Mouse (Mus musculus): ENCODE results near the gene Mecom. TPM values are rescaled to one million over a fixed set of nuclear protein-coding genes. Genes with fewer than 3 reads are reported as not detected.

The Mecom gene
- total RNA-seq, 1 experiment, result 2.3 TPM

GRCm38 (mm10) chr3:30504561-30504960, 43.2 kb downstream of the Mecom start:
- Histone ChIP-seq H3K4me3 (ENCODE audit: insufficient read depth in 1 of 2, low read depth in 1 of 2, low read length in 2 of 2, poor library complexity in 1 of 2, severe bottlenecking in 1 of 2) (no peak overlapping the region), H3K4me1 (ENCODE audit: control insufficient read depth in 2 of 2, insufficient read depth in 2 of 2, low read length in 2 of 2, poor library complexity in 1 of 2) (no peaks in the 10 kb centered on the region)

GRCm38 (mm10) chr3:30503821-30504220, 44.0 kb downstream of the Mecom start:
- in situ Hi-C loops (cut with MboI; ENCODE audit: low sequenced_read_pairs in 2 of 2, unreplicated experiment in 2 of 2), result loop anchor here (10.0 to 25.0 kb wide), 2 partner anchors 489 to 492 kb away; no protein-coding TSS in a partner anchor
- Histone ChIP-seq H3K4me1 (ENCODE audit: control insufficient read depth in 2 of 2, insufficient read depth in 2 of 2, low read length in 2 of 2, poor library complexity in 1 of 2) (no peaks in the 10 kb centered on the region), H3K27ac (ENCODE audit: insufficient read depth, low read depth, low read length, poor library complexity, severe bottlenecking) (no peak overlapping the region), H3K9me3 (ENCODE audit: control insufficient read depth, insufficient read depth, low read depth, low read length) (no peaks in the 10 kb centered on the region), H3K4me3 (ENCODE audit: insufficient read depth in 1 of 2, low read depth in 1 of 2, low read length in 2 of 2, poor library complexity in 1 of 2, severe bottlenecking in 1 of 2) (no peak overlapping the region), H3K36me3 (ENCODE audit: control insufficient read depth, insufficient read depth, low read length, poor library complexity, severe bottlenecking) (no peaks in the 10 kb centered on the region), H3K9ac (ENCODE audit: insufficient read depth, low read depth, low read length, poor library complexity, severe bottlenecking) (no peak overlapping the region)
- DNase-seq (ENCODE audit: low read depth, low spot score), result no peak
- TF ChIP-seq HCFC1 (IDR thresholded peaks at IDR 0.05; ENCODE audit: borderline replicate concordance, insufficient read depth, low read length) (no peak), CHD2 (IDR thresholded peaks at IDR 0.05; ENCODE audit: low read depth, low read length) (no peak), ZC3H11A (IDR thresholded peaks at IDR 0.05; ENCODE audit: borderline replicate concordance, low read depth, low read length) (no peak), ZNF384 (IDR thresholded peaks at IDR 0.05; ENCODE audit: low read depth, low read length) (no peak), MAFK (IDR thresholded peaks at IDR 0.05; ENCODE audit: insufficient read depth, low read depth, low read length) (no peak)

More at GRCm38 (mm10) chr3:30504561-30504960, 43.2 kb downstream of the Mecom start:
- Histone ChIP-seq H3K9me3 (ENCODE audit: control insufficient read depth, insufficient read depth, low read depth, low read length) (no peaks in the 10 kb centered on the region), H3K36me3 (ENCODE audit: control insufficient read depth, insufficient read depth, low read length, poor library complexity, severe bottlenecking) (no peaks in the 10 kb centered on the region), H3K27ac (ENCODE audit: insufficient read depth, low read depth, low read length, poor library complexity, severe bottlenecking) (no peak overlapping the region), H3K9ac (ENCODE audit: insufficient read depth, low read depth, low read length, poor library complexity, severe bottlenecking) (no peak overlapping the region)
- no peak for TF ChIP-seq HCFC1 (IDR thresholded peaks at IDR 0.05; ENCODE audit: borderline replicate concordance, insufficient read depth, low read length)
- no peak for TF ChIP-seq MAFK (IDR thresholded peaks at IDR 0.05; ENCODE audit: insufficient read depth, low read depth, low read length)
- TF ChIP-seq ZC3H11A (IDR thresholded peaks at IDR 0.05; ENCODE audit: borderline replicate concordance, low read depth, low read length), result no peak
- no peak for TF ChIP-seq CHD2 (IDR thresholded peaks at IDR 0.05; ENCODE audit: low read depth, low read length)
- no peak for DNase-seq (ENCODE audit: low read depth, low spot score)
- in situ Hi-C loops (cut with MboI; ENCODE audit: low sequenced_read_pairs in 2 of 2, unreplicated experiment in 2 of 2), result loop anchor here (10.0 to 25.0 kb wide), 2 partner anchors 490 to 492 kb away; no protein-coding TSS in a partner anchor

- no peaks in the 10 kb centered on the region for H3K9me3 ChIP-seq (ENCODE audit: control insufficient read depth, insufficient read depth, low read depth, low read length)
- in situ Hi-C loops (cut with MboI; ENCODE audit: low sequenced_read_pairs in 2 of 2, unreplicated experiment in 2 of 2), result no loop called here
- no peaks in the 10 kb centered on the region for H3K4me1 ChIP-seq (ENCODE audit: control insufficient read depth in 2 of 2, insufficient read depth in 2 of 2, low read length in 2 of 2, poor library complexity in 1 of 2)
- H3K36me3 ChIP-seq (ENCODE audit: control insufficient read depth, insufficient read depth, low read length, poor library complexity, severe bottlenecking), result no peaks in the 10 kb centered on the region
- H3K9ac ChIP-seq (ENCODE audit: insufficient read depth, low read depth, low read length, poor library complexity, severe bottlenecking), result no peak overlapping the region
- no peak overlapping the region for H3K27ac ChIP-seq (ENCODE audit: insufficient read depth, low read depth, low read length, poor library complexity, severe bottlenecking)
- TF ChIP-seq HCFC1 (IDR thresholded peaks at IDR 0.05; ENCODE audit: borderline replicate concordance, insufficient read depth, low read length), result no peak
- no peak for TF ChIP-seq ZC3H11A (IDR thresholded peaks at IDR 0.05; ENCODE audit: borderline replicate concordance, low read depth, low read length)
- no peak for TF ChIP-seq CHD2 (IDR thresholded peaks at IDR 0.05; ENCODE audit: low read depth, low read length)
- TF ChIP-seq ZNF384 (IDR thresholded peaks at IDR 0.05; ENCODE audit: low read depth, low read length), result no peak
- TF ChIP-seq MAFK (IDR thresholded peaks at IDR 0.05; ENCODE audit: insufficient read depth, low read depth, low read length), result no peak
- DNase-seq (ENCODE audit: low read depth, low spot score), result no peak
- H3K4me3 ChIP-seq (ENCODE audit: insufficient read depth in 1 of 2, low read depth in 1 of 2, low read length in 2 of 2, poor library complexity in 1 of 2, severe bottlenecking in 1 of 2), result no peak overlapping the region
These were observed 49.5 kb downstream of the Mecom start for GRCm38 (mm10) chr3:30498202-30498828.

- no peaks in the 10 kb centered on the region for H3K4me1 ChIP-seq (ENCODE audit: control insufficient read depth in 2 of 2, insufficient read depth in 2 of 2, low read length in 2 of 2, poor library complexity in 1 of 2)
- H3K9me3 ChIP-seq (ENCODE audit: control insufficient read depth, insufficient read depth, low read depth, low read length), result no peaks in the 10 kb centered on the region
- no peak overlapping the region for H3K4me3 ChIP-seq (ENCODE audit: insufficient read depth in 1 of 2, low read depth in 1 of 2, low read length in 2 of 2, poor library complexity in 1 of 2, severe bottlenecking in 1 of 2)
- no peaks in the 10 kb centered on the region for H3K36me3 ChIP-seq (ENCODE audit: control insufficient read depth, insufficient read depth, low read length, poor library complexity, severe bottlenecking)
- TF ChIP-seq ZC3H11A (IDR thresholded peaks at IDR 0.05; ENCODE audit: borderline replicate concordance, low read depth, low read length), result no peak
- TF ChIP-seq HCFC1 (IDR thresholded peaks at IDR 0.05; ENCODE audit: borderline replicate concordance, insufficient read depth, low read length), result no peak
- TF ChIP-seq CHD2 (IDR thresholded peaks at IDR 0.05; ENCODE audit: low read depth, low read length), result no peak
- no peak for TF ChIP-seq MAFK (IDR thresholded peaks at IDR 0.05; ENCODE audit: insufficient read depth, low read depth, low read length)
- TF ChIP-seq ZNF384 (IDR thresholded peaks at IDR 0.05; ENCODE audit: low read depth, low read length), result no peak
- no peak overlapping the region for H3K9ac ChIP-seq (ENCODE audit: insufficient read depth, low read depth, low read length, poor library complexity, severe bottlenecking)
- in situ Hi-C loops (cut with MboI; ENCODE audit: low sequenced_read_pairs in 2 of 2, unreplicated experiment in 2 of 2), result no loop called here
- no peak overlapping the region for H3K27ac ChIP-seq (ENCODE audit: insufficient read depth, low read depth, low read length, poor library complexity, severe bottlenecking)
- DNase-seq (ENCODE audit: low read depth, low spot score), result no peak
These were observed 53.4 kb downstream of the Mecom start for GRCm38 (mm10) chr3:30494371-30494770.
